Mouse (Mus musculus): Measurements from ENCODE around the gene Btbd1.

Gene Btbd1

GRCm38 (mm10) chr7:81788536-81788935, 40.7 kb downstream of the Btbd1 start:
- no peak for DNase-seq (ENCODE audit: low spot score in 2 of 2)

- no peak for DNase-seq (ENCODE audit: low spot score in 2 of 2)
Observed at GRCm38 (mm10) chr7:81777667-81778218, 51.5 kb downstream of the Btbd1 start.

GRCm38 (mm10) chr7:81775325-81775724, 53.9 kb downstream of the Btbd1 start:
- DNase-seq (ENCODE audit: low spot score in 2 of 2), result no peak

- DNase-seq (ENCODE audit: low spot score in 2 of 2), result no peak
Observed at GRCm38 (mm10) chr7:81772786-81773539, 56.3 kb downstream of the Btbd1 start.

GRCm38 (mm10) chr7:81763110-81763845, 66.0 kb downstream of the Btbd1 start:
- DNase-seq (ENCODE audit: low spot score in 2 of 2), result peak in 1 of 2 experiments; percentile 30

- DNase-seq (ENCODE audit: low spot score in 2 of 2), result peak; percentile 79 to 82
Observed at GRCm38 (mm10) chr7:81762180-81763109, 66.8 kb downstream of the Btbd1 start, which contains the start of gene Ramac. Ramac (plus strand) TSS chr7:81762925.

GRCm38 (mm10) chr7:81747956-81748355, 81.3 kb downstream of the Btbd1 start:
- DNase-seq (ENCODE audit: low spot score in 2 of 2), result no peak

GRCm38 (mm10) chr7:81744145-81744544, 85.1 kb downstream of the Btbd1 start:
- no peak for DNase-seq (ENCODE audit: low spot score in 2 of 2)

Data from frontal cortex, postnatal 10 days (tissue).